Mouse (Mus musculus) MEL (cell line): ENCODE results near the gene Ccnj. TPM values are rescaled to one million over a fixed set of nuclear protein-coding genes. Genes with fewer than 3 reads are reported as not detected.

ENCODE experiments used
- DNase-seq: peaks from one replicate; pipeline ENCODE4 v3.0.0; 2011; ENCODE audit warnings: low read depth, low spot score
- H3K27ac ChIP-seq: 2 replicates; pipeline ENCODE4 v1.5.1; 2012; ENCODE audit warnings: low read depth, mild to moderate bottlenecking, control low read depth, low read length, moderate library complexity; ENCODE audit not compliant: control insufficient read depth
- H3K27me3 ChIP-seq, 2 experiments: fragments of 150-350 bp in 1 of 2; sonication (generic) in 1 of 2; 2 replicates each; pipeline ENCODE4 v1.6.1; 2012; ENCODE audit warnings: low read length in 2 of 2, mild to moderate bottlenecking in 2 of 2, improper control_type of control experiment in 1 of 2, moderate library complexity in 1 of 2; ENCODE audit not compliant: insufficient read depth in 2 of 2, control insufficient read depth in 1 of 2
- H3K36me3 ChIP-seq, 2 experiments: 2 replicates each; pipeline ENCODE4 v1.6.1; 2012 to 2014; ENCODE audit warnings: low read length in 2 of 2, improper control_type of control experiment in 1 of 2, inconsistent platforms in 1 of 2, mild to moderate bottlenecking in 1 of 2; ENCODE audit not compliant: insufficient read depth in 2 of 2, control insufficient read depth in 1 of 2
- H3K4me1 ChIP-seq, 2 experiments: fragments of 150-350 bp in 1 of 2; sonication (generic) in 1 of 2; 2 replicates each; pipeline ENCODE4 v1.6.1; 2012; ENCODE audit warnings: low read length in 2 of 2, improper control_type of control experiment in 1 of 2, mild to moderate bottlenecking in 1 of 2; ENCODE audit not compliant: insufficient read depth in 2 of 2, control insufficient read depth in 1 of 2
- H3K4me3 ChIP-seq, 2 experiments: fragments of 150-350 bp in 1 of 2; sonication (generic) in 1 of 2; 2 replicates each; pipeline ENCODE4 v1.5.1; 2012; ENCODE audit warnings: low read depth in 2 of 2, low read length in 2 of 2, mild to moderate bottlenecking in 2 of 2, moderate library complexity in 2 of 2, control low read depth in 1 of 2, improper control_type of control experiment in 1 of 2; ENCODE audit not compliant: control insufficient read depth in 1 of 2, insufficient read depth in 1 of 2
- H3K79me2 ChIP-seq: 2 replicates; pipeline ENCODE4 v1.6.1; 2012; ENCODE audit warnings: mild to moderate bottlenecking, low read length, moderate library complexity; ENCODE audit not compliant: control insufficient read depth, poor library complexity, insufficient read depth
- H3K9ac ChIP-seq: 2 replicates; pipeline ENCODE4 v1.6.1; 2012; ENCODE audit warnings: low read depth, mild to moderate bottlenecking, control low read depth, low read length, moderate library complexity; ENCODE audit not compliant: control insufficient read depth, poor library complexity, severe bottlenecking
- H3K9me3 ChIP-seq: fragments of 150-350 bp; sonication (generic); replicated peaks from 2 replicates; pipeline ENCODE4 v1.6.1; 2012; ENCODE audit warnings: mild to moderate bottlenecking, low read length, improper control_type of control experiment, moderate library complexity; ENCODE audit not compliant: insufficient read depth
- CHD1 ChIP-seq: IDR thresholded peaks from 2 replicates; pipeline ENCODE4 v1.6.1; 2012; ENCODE audit warnings: low read depth, mild to moderate bottlenecking, inconsistent platforms, low read length, improper control_type of control experiment
- CHD2 ChIP-seq: IDR thresholded peaks from 2 replicates; pipeline ENCODE4 v1.6.1; 2011; ENCODE audit warnings: low read length, improper control_type of control experiment
- CTCF ChIP-seq, 3 experiments: IDR thresholded peaks in 2 of 3; conservative IDR thresholded peaks in 1 of 3; 2 replicates each; pipeline ENCODE4 v1.5.1; 2011 to 2012; ENCODE audit warnings: low read length in 3 of 3, low read depth in 2 of 3, mild to moderate bottlenecking in 2 of 3, improper control_type of control experiment in 1 of 3, inconsistent platforms in 1 of 3, mixed read lengths in 1 of 3, moderate library complexity in 1 of 3; ENCODE audit not compliant: control insufficient read depth in 1 of 3, insufficient read depth in 1 of 3, poor library complexity in 1 of 3, severe bottlenecking in 1 of 3
- E2F4 ChIP-seq: IDR thresholded peaks from 2 replicates; pipeline ENCODE4 v1.6.1; 2011; ENCODE audit warnings: low read depth, low read length, improper control_type of control experiment, borderline replicate concordance
- ELF1 ChIP-seq: IDR thresholded peaks from 2 replicates; pipeline ENCODE4 v1.6.1; 2014; ENCODE audit warnings: low read depth, mild to moderate bottlenecking, inconsistent platforms, low read length, improper control_type of control experiment, moderate library complexity
- EP300 ChIP-seq, 2 experiments: IDR thresholded peaks; 2 replicates each; pipeline ENCODE4 v1.6.1; 2011; ENCODE audit warnings: improper control_type of control experiment in 2 of 2, low read length in 2 of 2, low read depth in 1 of 2, mild to moderate bottlenecking in 1 of 2
- HCFC1 ChIP-seq: IDR thresholded peaks from 2 replicates; pipeline ENCODE4 v1.6.1; 2012; ENCODE audit warnings: low read depth, mild to moderate bottlenecking, inconsistent platforms, low read length, improper control_type of control experiment, moderate library complexity
- JUND ChIP-seq: IDR thresholded peaks from 2 replicates; pipeline ENCODE4 v1.6.1; 2011; ENCODE audit warnings: low read depth, mild to moderate bottlenecking, improper control_type of control experiment, low read length
- MYB ChIP-seq: IDR thresholded peaks from 2 replicates; pipeline ENCODE4 v1.6.1; 2011; ENCODE audit warnings: mild to moderate bottlenecking, low read depth, low read length, improper control_type of control experiment
- MYC ChIP-seq: IDR thresholded peaks from 2 replicates; pipeline ENCODE4 v1.6.1; 2011; ENCODE audit warnings: low read depth, mild to moderate bottlenecking, low read length, improper control_type of control experiment, moderate library complexity
- NRF1 ChIP-seq: IDR thresholded peaks from 2 replicates; pipeline ENCODE4 v1.6.1; 2014; ENCODE audit warnings: low read depth, mild to moderate bottlenecking, inconsistent platforms, low read length, improper control_type of control experiment, moderate library complexity; ENCODE audit not compliant: poor library complexity, insufficient read depth, severe bottlenecking
- POLR2A ChIP-seq, 2 experiments: IDR thresholded peaks; 2 replicates each; pipeline ENCODE4 v1.6.1; 2011 to 2012; ENCODE audit warnings: low read length in 2 of 2, mild to moderate bottlenecking in 2 of 2, control low read depth in 1 of 2, improper control_type of control experiment in 1 of 2, low read depth in 1 of 2, moderate library complexity in 1 of 2; ENCODE audit not compliant: control insufficient read depth in 1 of 2, insufficient read depth in 1 of 2, poor library complexity in 1 of 2
- POLR2AphosphoS5 ChIP-seq: IDR thresholded peaks from 2 replicates; pipeline ENCODE4 v1.6.1; 2012; ENCODE audit warnings: low read depth, borderline replicate concordance, mild to moderate bottlenecking, inconsistent platforms, low read length, moderate library complexity, mixed read lengths
- SIN3A ChIP-seq: IDR thresholded peaks from 2 replicates; pipeline ENCODE4 v1.6.1; 2012; ENCODE audit warnings: low read length, improper control_type of control experiment, inconsistent platforms
- SMC3 ChIP-seq: IDR thresholded peaks from 2 replicates; pipeline ENCODE4 v1.6.1; 2011; ENCODE audit warnings: low read depth, low read length, improper control_type of control experiment
- TBP ChIP-seq: IDR thresholded peaks from 2 replicates; pipeline ENCODE4 v1.8.0; 2011; ENCODE audit warnings: low read depth, low read length, improper control_type of control experiment
- USF2 ChIP-seq, 2 experiments: IDR thresholded peaks; 2 replicates each; pipeline ENCODE4 v1.6.1; 2011 to 2012; ENCODE audit warnings: improper control_type of control experiment in 2 of 2, low read length in 2 of 2, borderline replicate concordance in 1 of 2, inconsistent platforms in 1 of 2, low read depth in 1 of 2, mild to moderate bottlenecking in 1 of 2; ENCODE audit not compliant: insufficient read depth in 1 of 2
- ZNF384 ChIP-seq: IDR thresholded peaks from 2 replicates; pipeline ENCODE4 v1.6.1; 2012; ENCODE audit warnings: low read depth, mild to moderate bottlenecking, inconsistent platforms, low read length, improper control_type of control experiment
- polyA plus RNA-seq, 2 experiments: library from polyadenylated mRNA; stranded (reverse) in 1 of 2; unstranded in 1 of 2; fragments of >175 nt in 1 of 2; fragments of >200 nt in 1 of 2; gene quantifications; 2 replicates each; pipeline versions ENCODE4 v1.2.1 to v1.2.4; 2012; ENCODE audit warnings: low replicate concordance in 2 of 2, low read depth in 1 of 2; ENCODE audit not compliant: insufficient read length in 2 of 2, insufficient read depth in 1 of 2, missing spikeins in 1 of 2
- total RNA-seq: library from RNA; depleted of rRNA; stranded (reverse); fragments of 300-350 nt; gene quantifications from 2 replicates; pipeline ENCODE4 v1.2.3, GENCODE M21; 2012

Ccnj gene
- total and polyA plus RNA-seq, 3 experiments: 8.5 to 10.7 TPM; not detected in 1

DNA sequence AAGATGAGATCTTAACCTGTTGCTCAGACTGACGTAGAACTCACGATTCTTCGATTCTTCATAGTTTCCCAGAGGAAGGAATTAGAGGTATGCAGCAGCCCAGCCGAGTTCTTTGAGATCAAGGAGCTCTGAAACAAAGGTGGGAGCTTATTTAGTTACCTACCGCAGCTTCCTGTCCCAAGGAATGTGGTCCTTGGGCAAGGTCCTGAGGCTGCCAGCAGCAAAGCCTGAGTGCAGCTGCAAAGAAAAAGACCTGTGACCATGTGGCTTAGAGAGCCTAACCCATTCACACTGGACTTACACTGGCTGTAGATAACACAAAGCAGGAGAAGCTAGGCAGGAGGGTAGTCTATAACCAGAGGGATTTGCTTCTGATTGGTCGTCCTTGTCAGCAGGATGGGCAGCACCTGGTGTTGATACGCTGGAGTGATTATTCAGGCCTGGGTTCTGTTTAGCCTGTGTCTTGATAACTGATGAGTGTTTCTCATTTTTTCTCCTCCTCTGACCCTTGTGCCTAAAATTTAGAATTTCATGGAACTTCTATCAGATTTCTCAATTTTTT is 25.8 kb upstream of the Ccnj start:
- no peak for DNase-seq
- H3K27ac ChIP-seq: no peak overlapping the region
- no peaks in the 10 kb centered on the region for H3K36me3 ChIP-seq
- no peaks in the 10 kb centered on the region for H3K79me2 ChIP-seq
- TF ChIP-seq SMC3 (no peak), CHD2 (no peak), POLR2A (IDR thresholded peaks at IDR 0.05; ENCODE audit: control insufficient read depth in 1 of 2, insufficient read depth in 1 of 2, low read depth in 1 of 2, low read length in 2 of 2, poor library complexity in 1 of 2) (no peak), POLR2AphosphoS5 (no peak), SIN3A (no peak), EP300 (IDR thresholded peaks at IDR 0.05; ENCODE audit: low read depth in 1 of 2, low read length in 2 of 2) (no peak), CHD1 (no peak), ZNF384 (no peak), NRF1 (no peak), CTCF (IDR thresholded peaks at IDR 0.05 in 2 of 3, conservative IDR thresholded peaks at IDR 0.05 in 1 of 3; ENCODE audit: control insufficient read depth in 1 of 3, insufficient read depth in 1 of 3, low read depth in 2 of 3, low read length in 3 of 3, poor library complexity in 1 of 3, severe bottlenecking in 1 of 3) (no peak), USF2 (IDR thresholded peaks at IDR 0.05; ENCODE audit: borderline replicate concordance in 1 of 2, insufficient read depth in 1 of 2, low read depth in 1 of 2, low read length in 2 of 2) (no peak), JUND (no peak), MYB (no peak), MYC (no peak)
- no peaks in the 10 kb centered on the region for H3K9me3 ChIP-seq
- H3K4me1 ChIP-seq: no peaks in the 10 kb centered on the region
- H3K9ac ChIP-seq: no peak overlapping the region
- H3K4me3 ChIP-seq: no peak overlapping the region
- peaks cover 0 to 3% of the 10 kb centered on the region in 2 experiments; a peak in 1 of 4 replicates for H3K27me3 ChIP-seq

DNA sequence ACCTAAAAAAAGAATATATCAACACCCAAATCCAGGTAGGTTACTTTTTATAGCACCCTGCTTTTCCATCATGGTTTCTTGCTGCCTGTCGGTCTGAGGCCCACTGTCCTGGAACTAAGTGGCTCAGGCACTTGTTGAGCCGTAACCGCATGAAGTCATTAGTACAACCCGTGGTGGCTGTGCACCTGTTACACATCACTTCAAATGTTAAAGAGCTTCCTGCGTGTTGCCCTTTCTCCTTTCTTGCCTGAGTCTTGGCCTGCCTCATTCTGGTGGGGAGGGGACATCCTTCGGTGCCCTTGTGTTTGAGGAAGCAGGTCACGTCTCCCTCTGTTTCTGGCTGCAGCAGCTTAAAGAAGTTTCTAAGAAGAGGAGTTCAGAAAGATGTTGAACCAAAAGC is 21.2 kb upstream of the Ccnj start:
- peaks cover 2 to 11% of the 10 kb centered on the region in 2 experiments; a peak in 3 of 4 replicates for H3K4me1 ChIP-seq
- no peaks in the 10 kb centered on the region for H3K79me2 ChIP-seq
- peaks cover 0 to 7% of the 10 kb centered on the region in 2 experiments; a peak in 2 of 4 replicates for H3K36me3 ChIP-seq
- no peak for DNase-seq
- no peak overlapping the region for H3K27ac ChIP-seq
- no peak overlapping the region for H3K9ac ChIP-seq
- 0 out of 4 replicates have a peak, but pooled peaks cover 0 to 3% of the 10 kb centered on the region in 2 experiments for H3K27me3 ChIP-seq
- no peaks in the 10 kb centered on the region for H3K9me3 ChIP-seq
- TF ChIP-seq HCFC1 (no peak), E2F4 (no peak), TBP (no peak), ELF1 (no peak), NRF1 (no peak)
- H3K4me3 ChIP-seq: no peak overlapping the region
